Mouse (Mus musculus): ENCODE data around the gene Thumpd2. TPM values are rescaled to one million over a fixed set of nuclear protein-coding genes. Genes with fewer than 3 reads are reported as not detected.

The Thumpd2 gene
- polyA plus RNA-seq, 1 experiment from 2014 or later, result 5.0 TPM

DNA sequence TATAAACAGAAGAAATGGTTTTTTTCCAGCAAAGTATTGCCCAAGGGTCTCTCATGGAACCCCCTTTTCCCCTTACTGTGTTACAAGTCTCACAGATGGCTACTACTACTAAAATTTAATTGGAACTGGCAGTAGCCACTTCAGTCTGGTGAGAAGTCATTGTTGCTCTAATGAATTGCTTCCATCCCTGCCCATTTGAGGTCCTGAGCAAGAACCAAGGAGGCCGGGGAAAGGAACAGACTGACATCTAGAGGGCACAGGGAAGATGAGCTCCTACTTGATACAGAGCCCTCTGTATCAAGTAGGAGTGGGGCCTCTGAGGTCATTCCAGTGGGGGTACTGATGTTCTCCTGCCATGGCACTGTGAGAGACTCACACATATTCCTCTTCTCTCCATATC is 47.8 kb downstream of the Thumpd2 start:
- H3K4me2 ChIP-seq (ENCODE audit: low read depth, low read length), result no peak overlapping the region
- TF ChIP-seq CTCF (IDR thresholded peaks at IDR 0.05; ENCODE audit: low read depth) (peak; percentile 31), EP300 (IDR thresholded peaks at IDR 0.05; ENCODE audit: low read depth) (no peak)
- H3K27ac ChIP-seq (ENCODE audit: low read depth), result no peak overlapping the region
- 77% methylated on average over 1 of the region's 1 CpGs for WGBS (ENCODE audit: insufficient replicate concordance)
- no peaks in the 10 kb centered on the region for H3K27me3 ChIP-seq (ENCODE audit: insufficient read depth, low read length)
- no peaks in the 10 kb centered on the region for H3K9me3 ChIP-seq (ENCODE audit: low read length)
- ATAC-seq, result no peak
- no peaks in the 10 kb centered on the region for H3K4me1 ChIP-seq (ENCODE audit: insufficient read depth)
- H3K9ac ChIP-seq (replicated peaks), result no peak overlapping the region
- no peak overlapping the region for H3K4me3 ChIP-seq (ENCODE audit: low read depth, low read length)
- H3K36me3 ChIP-seq (replicated peaks; ENCODE audit: insufficient read depth, low read length), result no peaks in the 10 kb centered on the region
- no peak for DNase-seq

GRCm38 (mm10) chr17:81015814-81016447 is 49.0 kb downstream of the Thumpd2 start:
- TF ChIP-seq CTCF (IDR thresholded peaks at IDR 0.05; ENCODE audit: low read depth), result peak; percentile 82
- TF ChIP-seq EP300 (IDR thresholded peaks at IDR 0.05; ENCODE audit: low read depth), result no peak
- Histone ChIP-seq H3K4me2 (ENCODE audit: low read depth, low read length) (no peak overlapping the region), H3K4me1 (ENCODE audit: insufficient read depth) (no peaks in the 10 kb centered on the region), H3K9me3 (ENCODE audit: low read length) (no peaks in the 10 kb centered on the region), H3K27me3 (ENCODE audit: insufficient read depth, low read length) (no peaks in the 10 kb centered on the region), H3K4me3 (ENCODE audit: low read depth, low read length) (no peak overlapping the region), H3K36me3 (replicated peaks; ENCODE audit: insufficient read depth, low read length) (no peaks in the 10 kb centered on the region), H3K9ac (replicated peaks) (no peak overlapping the region), H3K27ac (ENCODE audit: low read depth) (no peak overlapping the region)
- peak; percentile 58 for ATAC-seq
- DNase-seq, result peak; percentile 52
- WGBS (ENCODE audit: insufficient replicate concordance), result 28% methylated on average over 4 of the region's 4 CpGs

- Histone ChIP-seq H3K9ac (replicated peaks) (no peak overlapping the region), H3K27ac (ENCODE audit: low read depth) (no peak overlapping the region), H3K27me3 (ENCODE audit: insufficient read depth, low read length) (no peaks in the 10 kb centered on the region), H3K9me3 (ENCODE audit: low read length) (no peaks in the 10 kb centered on the region), H3K4me3 (ENCODE audit: low read depth, low read length) (no peak overlapping the region), H3K36me3 (replicated peaks; ENCODE audit: insufficient read depth, low read length) (no peaks in the 10 kb centered on the region), H3K4me2 (ENCODE audit: low read depth, low read length) (no peak overlapping the region), H3K4me1 (ENCODE audit: insufficient read depth) (no peaks in the 10 kb centered on the region)
- WGBS (ENCODE audit: insufficient replicate concordance), result 75% methylated on average over 18 of the region's 18 CpGs
- ATAC-seq (no peak), DNase-seq (no peak)
- no peak for TF ChIP-seq CTCF (IDR thresholded peaks at IDR 0.05; ENCODE audit: low read depth)
- no peak for TF ChIP-seq EP300 (IDR thresholded peaks at IDR 0.05; ENCODE audit: low read depth)
Observed at GRCm38 (mm10) chr17:81010844-81011685, 53.8 kb downstream of the Thumpd2 start.

- no peak for TF ChIP-seq EP300 (IDR thresholded peaks at IDR 0.05; ENCODE audit: low read depth)
- TF ChIP-seq CTCF (IDR thresholded peaks at IDR 0.05; ENCODE audit: low read depth), result no peak
- Histone ChIP-seq H3K36me3 (replicated peaks; ENCODE audit: insufficient read depth, low read length) (no peaks in the 10 kb centered on the region), H3K4me2 (ENCODE audit: low read depth, low read length) (no peak overlapping the region), H3K27ac (ENCODE audit: low read depth) (no peak overlapping the region), H3K4me1 (ENCODE audit: insufficient read depth) (no peaks in the 10 kb centered on the region), H3K4me3 (ENCODE audit: low read depth, low read length) (no peak overlapping the region), H3K27me3 (ENCODE audit: insufficient read depth, low read length) (no peaks in the 10 kb centered on the region), H3K9ac (replicated peaks) (no peak overlapping the region), H3K9me3 (ENCODE audit: low read length) (no peaks in the 10 kb centered on the region)
- no peak for ATAC-seq
- WGBS (ENCODE audit: insufficient replicate concordance), result 72% methylated on average over 3 of the region's 3 CpGs
- DNase-seq, result no peak
Observed at GRCm38 (mm10) chr17:81010199-81010598, 54.7 kb downstream of the Thumpd2 start.

DNA sequence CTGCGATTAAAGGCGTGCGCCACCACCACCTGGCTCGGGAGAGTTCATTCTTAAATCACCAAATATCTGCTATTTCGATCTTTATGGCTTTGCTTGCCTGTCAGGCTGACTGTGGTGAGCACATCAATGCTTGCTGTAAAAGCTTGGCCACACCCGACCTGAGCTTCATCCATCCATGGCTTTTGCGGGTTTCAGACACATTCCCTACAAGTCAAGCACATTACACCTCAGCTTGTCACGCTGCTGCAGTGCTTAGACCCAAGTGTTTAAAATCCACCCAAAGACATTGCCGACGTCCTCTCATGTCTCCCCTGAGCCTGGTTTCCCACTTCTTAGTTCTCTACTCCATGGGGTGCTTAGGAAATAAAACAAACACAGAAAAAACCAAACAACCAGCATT is 55.8 kb downstream of the Thumpd2 start:
- no peak overlapping the region for H3K4me3 ChIP-seq (ENCODE audit: low read depth, low read length)
- WGBS (ENCODE audit: insufficient replicate concordance), result 82% methylated on average over 10 of the region's 10 CpGs
- H3K36me3 ChIP-seq (replicated peaks; ENCODE audit: insufficient read depth, low read length), result no peaks in the 10 kb centered on the region
- no peak for ATAC-seq
- H3K27ac ChIP-seq (ENCODE audit: low read depth), result no peak overlapping the region
- no peak overlapping the region for H3K9ac ChIP-seq (replicated peaks)
- H3K4me2 ChIP-seq (ENCODE audit: low read depth, low read length), result no peak overlapping the region
- H3K27me3 ChIP-seq (ENCODE audit: insufficient read depth, low read length), result no peaks in the 10 kb centered on the region
- H3K4me1 ChIP-seq (ENCODE audit: insufficient read depth), result no peaks in the 10 kb centered on the region
- no peak for TF ChIP-seq EP300 (IDR thresholded peaks at IDR 0.05; ENCODE audit: low read depth)
- TF ChIP-seq CTCF (IDR thresholded peaks at IDR 0.05; ENCODE audit: low read depth), result no peak
- no peak for DNase-seq
- H3K9me3 ChIP-seq (ENCODE audit: low read length), result no peaks in the 10 kb centered on the region

DNA sequence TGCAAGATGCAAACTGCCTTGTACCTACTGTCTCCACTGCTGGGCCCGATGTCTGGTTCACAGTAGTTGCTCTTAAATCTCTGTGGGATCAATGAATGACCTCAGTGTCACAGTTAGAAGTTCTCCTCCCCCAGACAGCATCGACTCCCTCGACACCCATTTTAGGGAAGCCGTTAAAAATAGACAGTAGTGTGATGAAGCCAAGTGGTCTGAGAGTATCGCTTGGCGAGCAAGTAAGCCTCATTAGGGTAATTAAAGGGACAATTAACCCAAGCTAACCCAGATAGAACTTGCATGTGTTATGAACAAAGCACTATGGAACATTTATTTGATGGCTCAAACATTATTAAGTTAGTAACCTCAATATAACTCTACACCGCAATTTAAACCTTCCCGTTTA is 59.6 kb downstream of the Thumpd2 start:
- Histone ChIP-seq H3K9me3 (ENCODE audit: low read length) (no peaks in the 10 kb centered on the region), H3K9ac (replicated peaks) (no peak overlapping the region), H3K4me3 (ENCODE audit: low read depth, low read length) (no peak overlapping the region), H3K4me1 (ENCODE audit: insufficient read depth) (no peaks in the 10 kb centered on the region), H3K27ac (ENCODE audit: low read depth) (no peak overlapping the region), H3K27me3 (ENCODE audit: insufficient read depth, low read length) (no peaks in the 10 kb centered on the region), H3K4me2 (ENCODE audit: low read depth, low read length) (no peak overlapping the region), H3K36me3 (replicated peaks; ENCODE audit: insufficient read depth, low read length) (no peaks in the 10 kb centered on the region)
- ATAC-seq, result no peak
- WGBS (ENCODE audit: insufficient replicate concordance), result 75% methylated on average over 8 of the region's 8 CpGs
- TF ChIP-seq CTCF (IDR thresholded peaks at IDR 0.05; ENCODE audit: low read depth), result no peak
- no peak for TF ChIP-seq EP300 (IDR thresholded peaks at IDR 0.05; ENCODE audit: low read depth)
- DNase-seq, result no peak

Data from liver, postnatal 0 days (tissue).